Mouse (Mus musculus) large intestine, adult 2 months (tissue): ENCODE results near the gene Gm4791. TPM values are rescaled to one million over a fixed set of nuclear protein-coding genes. Genes with fewer than 3 reads are reported as not detected.

Experiments
- DNase-seq: peaks from one replicate; pipeline ENCODE4 v3.0.0-alpha.2; 2012; ENCODE audit warnings: low read depth, low spot score
- WGBS: fragments of 180-500 bp; shearing (Covaris S2); methylation state at CpG from one replicate; pipeline ENCODE4 v1.1.7; 2018; 5-methylcytosine and 5-hydroxymethylcytosine counted together
- polyA plus RNA-seq: library from polyadenylated mRNA; depleted of rRNA; stranded (reverse); fragments of >200 nt; gene quantifications from 2 replicates; pipeline ENCODE4 v1.2.3, GENCODE M21; 2012; rRNA removed

Gene Gm4791
- not detected in 2 replicates for polyA plus RNA-seq

GRCm38 (mm10) chr9:46998338-46998791 is at the start of gene Gm4791:
Gene Gm4791 (plus strand): TSS chr9:46998741.
- no peak for DNase-seq
- WGBS: 33% methylated on average over 5 of the region's 5 CpGs

DNA sequence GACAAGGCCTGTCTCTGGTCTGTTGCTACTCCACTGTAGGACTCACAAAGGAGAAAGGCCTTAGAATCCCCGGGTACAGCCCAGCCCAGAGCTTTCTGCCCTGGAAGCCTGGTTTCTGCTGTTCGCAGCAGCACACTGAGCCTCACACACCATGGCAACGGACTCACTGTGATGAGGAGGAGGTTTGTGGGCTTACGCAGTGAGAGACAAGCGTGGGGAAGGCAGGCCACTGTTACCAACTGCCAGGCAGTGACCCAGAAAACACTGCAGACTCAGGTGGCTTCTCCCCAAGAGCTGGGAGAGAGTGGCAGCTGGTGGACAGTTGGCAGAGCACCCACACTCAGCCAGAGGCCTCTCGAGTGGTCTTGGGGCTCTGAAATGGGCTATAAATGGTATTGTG is 42.3 kb upstream of the Gm4791 start:
- no peak for DNase-seq
- WGBS: 74% methylated on average over 6 of the region's 6 CpGs

GRCm38 (mm10) chr9:46957420-46957950 is 41.1 kb upstream of the Gm4791 start:
- DNase-seq: no peak
- WGBS: 72% methylated on average over 8 of the region's 8 CpGs

DNA sequence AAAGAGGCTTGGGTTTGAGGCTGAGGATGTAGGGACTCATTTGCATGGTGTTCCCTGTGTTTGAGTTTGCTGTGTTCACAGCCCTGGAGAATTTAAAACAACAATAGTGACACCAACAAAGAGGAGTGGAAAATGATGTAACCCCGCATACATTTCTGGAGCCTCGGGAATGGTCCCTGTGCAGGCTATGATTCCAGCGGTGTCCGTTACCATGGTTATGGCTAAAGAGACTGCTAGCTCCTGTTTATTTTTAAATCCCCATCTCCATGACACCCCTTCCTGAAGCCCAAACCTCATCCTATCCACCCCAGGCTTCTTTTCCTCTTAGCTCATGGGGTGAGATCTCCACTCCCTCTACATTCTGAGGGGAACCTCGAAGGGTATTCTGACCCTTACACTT is 32.5 kb upstream of the Gm4791 start:
- WGBS: 74% methylated on average over 5 of the region's 5 CpGs
- no peak for DNase-seq

DNA sequence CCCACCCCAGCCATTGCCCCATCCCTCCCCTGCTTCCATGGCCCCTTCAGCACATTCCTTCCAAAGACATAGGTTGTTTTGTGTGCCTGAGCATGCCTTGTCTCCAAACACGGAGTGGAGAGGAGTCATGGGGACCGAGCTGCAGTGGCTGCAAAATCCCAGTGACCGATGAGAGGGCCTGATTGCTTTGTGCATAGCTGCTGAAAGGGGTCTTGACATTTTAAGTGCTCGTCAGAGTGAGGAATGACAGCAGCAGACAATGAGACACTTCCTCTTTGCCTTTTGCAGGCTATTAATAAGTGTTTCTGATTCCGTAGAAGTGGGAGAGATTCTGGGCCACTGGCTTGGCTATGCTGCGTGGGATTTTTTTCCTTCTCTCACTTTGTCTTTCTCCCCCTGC is 29.6 kb upstream of the Gm4791 start:
- DNase-seq: no peak
- 21% methylated on average over 6 of the region's 6 CpGs for WGBS

DNA sequence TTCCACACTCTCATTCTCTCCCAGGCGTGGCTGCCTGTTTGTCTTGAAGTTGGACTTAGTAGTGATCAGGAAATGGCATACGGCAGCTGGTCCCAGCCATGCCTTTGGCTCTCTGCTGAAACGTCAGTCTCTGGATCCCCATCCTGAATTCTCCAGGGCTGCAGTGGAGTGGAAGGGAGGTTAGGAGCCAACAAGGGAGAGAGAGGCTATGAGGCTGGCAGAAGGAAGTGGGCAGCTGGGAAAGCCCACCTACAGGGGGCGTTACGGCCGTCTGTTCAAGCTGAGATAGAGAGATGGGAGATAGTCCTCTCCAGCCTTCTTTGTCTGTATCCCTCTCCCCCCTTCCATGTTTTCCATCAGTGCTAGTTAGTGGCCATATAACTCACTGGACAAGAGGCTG is 29.1 kb upstream of the Gm4791 start:
- DNase-seq: no peak
- WGBS: 48% methylated on average over 6 of the region's 6 CpGs

DNA sequence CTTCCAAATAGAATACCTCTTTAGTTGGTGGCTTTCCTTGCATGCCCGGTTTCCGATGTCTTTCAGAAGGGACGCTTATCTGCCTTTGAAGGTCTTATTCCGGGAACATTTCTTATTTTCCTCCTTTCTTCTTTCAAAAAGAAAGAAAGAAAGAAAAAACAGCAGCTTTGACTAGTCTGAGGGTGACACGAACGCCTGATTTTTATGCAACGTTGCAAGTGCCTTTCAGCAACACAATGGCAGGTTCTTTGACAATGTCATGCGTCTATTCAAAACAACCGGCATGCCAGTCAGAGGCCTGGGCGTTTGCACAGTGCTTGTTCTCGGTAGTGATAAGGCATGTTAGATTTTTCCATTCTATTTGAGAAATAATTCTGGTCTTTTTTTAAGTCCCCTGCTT is 19.7 kb upstream of the Gm4791 start:
- WGBS: 74% methylated on average over 11 of the region's 11 CpGs
- no peak for DNase-seq

DNA sequence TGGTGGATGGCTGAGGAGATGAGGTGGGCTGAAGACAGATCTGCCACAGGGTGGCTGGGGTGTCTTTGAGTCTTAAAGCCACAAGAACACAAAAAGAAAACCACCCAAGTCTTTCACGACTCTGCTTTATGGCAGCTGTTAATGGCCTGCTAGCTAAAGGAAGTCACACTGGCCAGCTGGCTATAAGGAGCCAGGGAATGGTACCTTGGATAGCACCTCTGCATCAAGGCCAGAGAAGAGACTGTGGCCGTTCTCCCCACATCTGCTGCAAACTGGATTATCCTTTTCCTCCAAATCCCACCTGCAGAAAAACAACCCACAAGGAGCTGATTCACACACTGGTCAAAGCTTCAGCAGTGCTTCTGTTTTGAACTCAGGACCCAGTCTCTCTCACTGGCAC is 18.4 kb upstream of the Gm4791 start:
- no peak for DNase-seq
- WGBS: 3% methylated on average over 2 of the region's 2 CpGs

- WGBS: 32% methylated on average over 2 of the region's 2 CpGs
Measured at GRCm38 (mm10) chr9:46983471-46983870, 15.1 kb upstream of the Gm4791 start.

DNA sequence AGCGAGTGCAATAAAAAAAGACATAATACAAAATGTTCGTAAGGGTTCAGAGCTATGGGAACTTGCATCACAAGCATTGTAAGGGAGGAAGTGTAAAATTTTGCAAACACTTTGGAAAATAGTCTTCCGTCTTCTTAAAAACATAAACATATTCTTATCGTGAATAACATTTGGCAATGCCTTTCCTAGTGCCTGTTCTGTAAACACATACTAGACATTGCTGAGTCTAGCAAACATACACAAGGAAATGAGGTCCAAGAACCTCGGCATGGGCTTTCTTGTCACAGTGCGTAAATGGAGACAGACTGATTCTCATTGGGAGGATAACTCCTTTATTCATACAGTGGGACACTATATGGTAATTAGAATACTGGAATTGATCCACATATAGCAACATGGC is 43.0 kb downstream of the Gm4791 start:
- WGBS: 68% methylated on average over 6 of the region's 6 CpGs
- no peak for DNase-seq

More at GRCm38 (mm10) chr9:46983471-46983870, 15.1 kb upstream of the Gm4791 start:
- DNase-seq: no peak
